Mouse (Mus musculus) kidney, embryonic 14.5 days (tissue): Measurements from ENCODE around the gene Arhgef3. TPM values are rescaled to one million over a fixed set of nuclear protein-coding genes. Genes with fewer than 3 reads are reported as not detected.

Experiments
- ATAC-seq: fragments of 200-750 bp; cut with Nextera tagmentation; 2 replicates; pipeline ENCODE4 v1.8.0; 2017; ENCODE audit warnings: moderate number of reproducible peaks, mild to moderate bottlenecking, moderate TSS enrichment, moderate library complexity; ENCODE audit not compliant: low FRiP score, low TSS enrichment
- H3K27ac ChIP-seq: fragments of 300-500 bp; sonication (generic); 2 replicates; pipeline ENCODE4 v1.5.1; 2014; ENCODE audit warnings: low read depth, mild to moderate bottlenecking, low read length, moderate library complexity, mixed read lengths
- H3K27me3 ChIP-seq: fragments of 300-500 bp; sonication (generic); 2 replicates; pipeline ENCODE4 v1.6.1; 2014; ENCODE audit warnings: mild to moderate bottlenecking, low read length; ENCODE audit not compliant: control insufficient read depth, insufficient read depth
- H3K36me3 ChIP-seq: fragments of 300-500 bp; sonication (generic); 2 replicates; pipeline ENCODE4 v1.6.1; 2014; ENCODE audit warnings: low read length, mixed read lengths; ENCODE audit not compliant: control insufficient read depth, insufficient read depth
- H3K4me1 ChIP-seq: fragments of 300-500 bp; sonication (generic); 2 replicates; pipeline ENCODE4 v1.6.1; 2014; ENCODE audit warnings: low read length, mixed read lengths; ENCODE audit not compliant: control insufficient read depth, insufficient read depth
- H3K4me2 ChIP-seq: fragments of 300-500 bp; sonication (generic); replicated peaks from 2 replicates; pipeline ENCODE4 v1.6.1; 2014; ENCODE audit warnings: low read depth, mild to moderate bottlenecking, low read length
- H3K4me3 ChIP-seq: fragments of 300-500 bp; sonication (generic); 2 replicates; pipeline ENCODE4 v1.5.1; 2014; ENCODE audit warnings: mild to moderate bottlenecking, low read length
- H3K9ac ChIP-seq: fragments of 300-500 bp; sonication (generic); 2 replicates; pipeline ENCODE4 v1.6.1; 2014; ENCODE audit warnings: low read depth, mild to moderate bottlenecking, low read length, moderate library complexity
- H3K9me3 ChIP-seq: fragments of 300-500 bp; sonication (generic); 2 replicates; pipeline ENCODE4 v1.6.1; 2016; ENCODE audit warnings: low read length; ENCODE audit not compliant: control insufficient read depth
- WGBS: fragments of 180-500 bp; shearing (Covaris S2); extraction: QIAGEN DNeasy Blood & Tissue Kit; methylation state at CpG from one replicate; pipeline ENCODE4 v1.1.7; 2014; 5-methylcytosine and 5-hydroxymethylcytosine counted together
- polyA plus RNA-seq: library from polyadenylated mRNA; unstranded; fragments of >200 nt; fragmentation: Nextera tagmentation; extraction: Ambion mirVana; gene quantifications from 2 replicates; pipeline ENCODE4 v1.2.1, GENCODE M21; 2014

Gene Arhgef3
- polyA plus RNA-seq, 1 experiment from 2014 or later: 15.0 TPM

- 52% methylated on average over 8 of the region's 8 CpGs for WGBS
- no peak for ATAC-seq
Measured at GRCm38 (mm10) chr14:27317146-27317545, 202.4 kb downstream of the Arhgef3 start.

GRCm38 (mm10) chr14:27319386-27319785 lies 204.7 kb downstream of the Arhgef3 start:
- Histone ChIP-seq H3K4me1 (no peaks in the 10 kb centered on the region), H3K36me3 (no peaks in the 10 kb centered on the region), H3K9ac (no peak overlapping the region), H3K4me2 (no peak overlapping the region), H3K4me3 (no peak overlapping the region), H3K27ac (no peak overlapping the region), H3K27me3 (no peaks in the 10 kb centered on the region), H3K9me3 (no peaks in the 10 kb centered on the region)
- no peak for ATAC-seq
- 85% methylated on average over 7 of the region's 7 CpGs for WGBS

More at GRCm38 (mm10) chr14:27317146-27317545, 202.4 kb downstream of the Arhgef3 start:
- Histone ChIP-seq H3K4me1 (no peaks in the 10 kb centered on the region), H3K4me2 (no peak overlapping the region), H3K36me3 (no peaks in the 10 kb centered on the region), H3K9me3 (no peaks in the 10 kb centered on the region), H3K27ac (no peak overlapping the region), H3K9ac (no peak overlapping the region), H3K4me3 (no peak overlapping the region), H3K27me3 (no peaks in the 10 kb centered on the region)

- no peak for ATAC-seq
- Histone ChIP-seq H3K9me3 (no peaks in the 10 kb centered on the region), H3K36me3 (no peaks in the 10 kb centered on the region)
Measured at GRCm38 (mm10) chr14:27322041-27322440, 207.3 kb downstream of the Arhgef3 start.

GRCm38 (mm10) chr14:27324689-27325088 lies 210.0 kb downstream of the Arhgef3 start:
- ATAC-seq: no peak
- H3K27ac ChIP-seq: no peak overlapping the region

More at GRCm38 (mm10) chr14:27322041-27322440, 207.3 kb downstream of the Arhgef3 start:
- no peak overlapping the region for H3K9ac ChIP-seq
- H3K4me3 ChIP-seq: no peak overlapping the region
- no peak overlapping the region for H3K27ac ChIP-seq
- no peak overlapping the region for H3K4me2 ChIP-seq
- no peaks in the 10 kb centered on the region for H3K4me1 ChIP-seq
- no peaks in the 10 kb centered on the region for H3K27me3 ChIP-seq
- 93% methylated on average over 4 of the region's 4 CpGs for WGBS

GRCm38 (mm10) chr14:27325537-27325936 lies 210.8 kb downstream of the Arhgef3 start:
- Histone ChIP-seq H3K9ac (no peak overlapping the region), H3K4me2 (no peak overlapping the region), H3K4me3 (no peak overlapping the region), H3K27me3 (no peaks in the 10 kb centered on the region), H3K4me1 (no peaks in the 10 kb centered on the region), H3K9me3 (no peaks in the 10 kb centered on the region), H3K27ac (no peak overlapping the region), H3K36me3 (no peaks in the 10 kb centered on the region)
- no peak for ATAC-seq
- 67% methylated on average over 6 of the region's 6 CpGs for WGBS

More at GRCm38 (mm10) chr14:27324689-27325088, 210.0 kb downstream of the Arhgef3 start:
- Histone ChIP-seq H3K4me3 (no peak overlapping the region), H3K4me2 (no peak overlapping the region), H3K4me1 (no peaks in the 10 kb centered on the region), H3K36me3 (no peaks in the 10 kb centered on the region), H3K9ac (no peak overlapping the region), H3K27me3 (no peaks in the 10 kb centered on the region), H3K9me3 (no peaks in the 10 kb centered on the region)
- 72% methylated on average over 7 of the region's 7 CpGs for WGBS

GRCm38 (mm10) chr14:27327862-27328261 lies 213.2 kb downstream of the Arhgef3 start:
- Histone ChIP-seq H3K4me2 (no peak overlapping the region), H3K4me3 (no peak overlapping the region), H3K27ac (no peak overlapping the region), H3K27me3 (no peaks in the 10 kb centered on the region), H3K4me1 (no peaks in the 10 kb centered on the region), H3K9ac (no peak overlapping the region), H3K9me3 (no peaks in the 10 kb centered on the region), H3K36me3 (no peaks in the 10 kb centered on the region)
- ATAC-seq: no peak
- WGBS: 50% methylated on average over 3 of the region's 3 CpGs

- Histone ChIP-seq H3K4me1 (no peaks in the 10 kb centered on the region), H3K9me3 (no peaks in the 10 kb centered on the region), H3K4me2 (no peak overlapping the region), H3K27ac (no peak overlapping the region), H3K36me3 (no peaks in the 10 kb centered on the region), H3K9ac (no peak overlapping the region), H3K4me3 (no peak overlapping the region), H3K27me3 (no peaks in the 10 kb centered on the region)
- 89% methylated on average over 3 of the region's 3 CpGs for WGBS
- ATAC-seq: no peak
Measured at GRCm38 (mm10) chr14:27328952-27329351, 214.3 kb downstream of the Arhgef3 start.

GRCm38 (mm10) chr14:27331490-27332035 lies 216.9 kb downstream of the Arhgef3 start:
- ATAC-seq: no peak
- 57% methylated on average over 10 of the region's 10 CpGs for WGBS
- Histone ChIP-seq H3K9me3 (no peaks in the 10 kb centered on the region), H3K36me3 (no peaks in the 10 kb centered on the region), H3K27me3 (no peaks in the 10 kb centered on the region), H3K4me1 (no peaks in the 10 kb centered on the region), H3K9ac (no peak overlapping the region), H3K4me2 (no peak overlapping the region), H3K4me3 (no peak overlapping the region), H3K27ac (no peak overlapping the region)

GRCm38 (mm10) chr14:27332359-27332987 lies 217.8 kb downstream of the Arhgef3 start:
- no peak overlapping the region for H3K4me2 ChIP-seq
- no peaks in the 10 kb centered on the region for H3K4me1 ChIP-seq
- 63% methylated on average over 4 of the region's 4 CpGs for WGBS
- H3K4me3 ChIP-seq: no peak overlapping the region
- no peak overlapping the region for H3K27ac ChIP-seq
- ATAC-seq: no peak
- no peak overlapping the region for H3K9ac ChIP-seq
- H3K36me3 ChIP-seq: no peaks in the 10 kb centered on the region
- H3K9me3 ChIP-seq: no peaks in the 10 kb centered on the region
- peaks cover 4% of the 10 kb centered on the region; the same call in 1 of the 2 replicates for H3K27me3 ChIP-seq
